Mouse (Mus musculus): ENCODE results near the gene Mthfd1l. TPM values are rescaled to one million over a fixed set of nuclear protein-coding genes. Genes with fewer than 3 reads are reported as not detected.

Gene Mthfd1l
- total and polyA plus RNA-seq, 2 experiments from 2014 or later, result 7.4 to 10.7 TPM

GRCm38 (mm10) chr10:4006296-4007015, 33.5 kb downstream of the Mthfd1l start:
- Histone ChIP-seq H3K9ac (replicated peaks; ENCODE audit: low read length) (no peak overlapping the region), H3K27ac (no peak overlapping the region), H3K9me3 (ENCODE audit: low read length) (no peaks in the 10 kb centered on the region), H3K27me3 (ENCODE audit: insufficient read depth, low read length) (no peaks in the 10 kb centered on the region), H3K36me3 (ENCODE audit: insufficient read depth, low read length) (no peaks in the 10 kb centered on the region), H3K4me1 (ENCODE audit: insufficient read depth, low read length) (no peaks in the 10 kb centered on the region), H3K4me2 (ENCODE audit: low read depth, low read length) (no peak overlapping the region), H3K4me3 (ENCODE audit: low read length) (no peak overlapping the region)
- no peak for TF ChIP-seq CTCF (IDR thresholded peaks at IDR 0.05; ENCODE audit: low read depth)
- DNase-seq (ENCODE audit: low spot score) (no peak), ATAC-seq (0 out of 2 replicates have a peak, but pooled peaks have one; percentile 55)
- WGBS, result 55% methylated on average over 7 of the region's 7 CpGs

- Histone ChIP-seq H3K27me3 (ENCODE audit: insufficient read depth, low read length) (no peaks in the 10 kb centered on the region), H3K4me1 (ENCODE audit: insufficient read depth, low read length) (no peaks in the 10 kb centered on the region), H3K36me3 (ENCODE audit: insufficient read depth, low read length) (no peaks in the 10 kb centered on the region), H3K4me2 (ENCODE audit: low read depth, low read length) (no peak overlapping the region), H3K9me3 (ENCODE audit: low read length) (no peaks in the 10 kb centered on the region), H3K27ac (no peak overlapping the region), H3K4me3 (ENCODE audit: low read length) (no peak overlapping the region), H3K9ac (replicated peaks; ENCODE audit: low read length) (no peak overlapping the region)
- ATAC-seq (no peak), DNase-seq (ENCODE audit: low spot score) (no peak)
- 84% methylated on average over 14 of the region's 14 CpGs for WGBS
- TF ChIP-seq CTCF (IDR thresholded peaks at IDR 0.05; ENCODE audit: low read depth), result no peak
Observed at GRCm38 (mm10) chr10:4022628-4023303, 49.8 kb downstream of the Mthfd1l start.

GRCm38 (mm10) chr10:4026616-4027015, 53.7 kb downstream of the Mthfd1l start:
- 94% methylated on average over 4 of the region's 4 CpGs for WGBS
- TF ChIP-seq CTCF (IDR thresholded peaks at IDR 0.05; ENCODE audit: low read depth), result no peak
- no peak for ATAC-seq

GRCm38 (mm10) chr10:4027466-4027865, 54.5 kb downstream of the Mthfd1l start:
- no peaks in the 10 kb centered on the region for H3K4me1 ChIP-seq (ENCODE audit: insufficient read depth, low read length)
- WGBS, result 83% methylated on average over 4 of the region's 4 CpGs
- H3K4me2 ChIP-seq (ENCODE audit: low read depth, low read length), result no peak overlapping the region
- no peak overlapping the region for H3K9ac ChIP-seq (replicated peaks; ENCODE audit: low read length)
- no peak for DNase-seq (ENCODE audit: low spot score)
- H3K4me3 ChIP-seq (ENCODE audit: low read length), result no peak overlapping the region
- no peaks in the 10 kb centered on the region for H3K27me3 ChIP-seq (ENCODE audit: insufficient read depth, low read length)
- TF ChIP-seq CTCF (IDR thresholded peaks at IDR 0.05; ENCODE audit: low read depth), result no peak
- no peak overlapping the region for H3K27ac ChIP-seq
- no peaks in the 10 kb centered on the region for H3K9me3 ChIP-seq (ENCODE audit: low read length)
- ATAC-seq, result no peak
- no peaks in the 10 kb centered on the region for H3K36me3 ChIP-seq (ENCODE audit: insufficient read depth, low read length)

More at GRCm38 (mm10) chr10:4026616-4027015, 53.7 kb downstream of the Mthfd1l start:
- Histone ChIP-seq H3K4me1 (ENCODE audit: insufficient read depth, low read length) (no peaks in the 10 kb centered on the region), H3K4me3 (ENCODE audit: low read length) (no peak overlapping the region), H3K4me2 (ENCODE audit: low read depth, low read length) (no peak overlapping the region), H3K36me3 (ENCODE audit: insufficient read depth, low read length) (no peaks in the 10 kb centered on the region), H3K9me3 (ENCODE audit: low read length) (no peaks in the 10 kb centered on the region), H3K27ac (no peak overlapping the region), H3K27me3 (ENCODE audit: insufficient read depth, low read length) (no peaks in the 10 kb centered on the region), H3K9ac (replicated peaks; ENCODE audit: low read length) (no peak overlapping the region)
- no peak for DNase-seq (ENCODE audit: low spot score)

- H3K4me2 ChIP-seq (ENCODE audit: low read depth, low read length), result no peak overlapping the region
- no peaks in the 10 kb centered on the region for H3K4me1 ChIP-seq (ENCODE audit: insufficient read depth, low read length)
- no peak overlapping the region for H3K9ac ChIP-seq (replicated peaks; ENCODE audit: low read length)
- no peak for DNase-seq (ENCODE audit: low spot score)
- no peak overlapping the region for H3K27ac ChIP-seq
- H3K9me3 ChIP-seq (ENCODE audit: low read length), result no peaks in the 10 kb centered on the region
- no peak for ATAC-seq
- no peak for TF ChIP-seq CTCF (IDR thresholded peaks at IDR 0.05; ENCODE audit: low read depth)
- no peaks in the 10 kb centered on the region for H3K27me3 ChIP-seq (ENCODE audit: insufficient read depth, low read length)
- no peak overlapping the region for H3K4me3 ChIP-seq (ENCODE audit: low read length)
- WGBS, result 89% methylated on average over 15 of the region's 15 CpGs
- no peaks in the 10 kb centered on the region for H3K36me3 ChIP-seq (ENCODE audit: insufficient read depth, low read length)
Observed at GRCm38 (mm10) chr10:4028851-4029442, 56.0 kb downstream of the Mthfd1l start.

GRCm38 (mm10) chr10:4033761-4034160, 60.8 kb downstream of the Mthfd1l start:
- no peak overlapping the region for H3K9ac ChIP-seq (replicated peaks; ENCODE audit: low read length)
- no peak overlapping the region for H3K4me2 ChIP-seq (ENCODE audit: low read depth, low read length)
- ATAC-seq (no peak), DNase-seq (ENCODE audit: low spot score) (no peak)
- WGBS, result 84% methylated on average over 8 of the region's 9 CpGs
- H3K9me3 ChIP-seq (ENCODE audit: low read length), result no peaks in the 10 kb centered on the region
- no peaks in the 10 kb centered on the region; the same call in 1 of the 2 replicates for H3K36me3 ChIP-seq (ENCODE audit: insufficient read depth, low read length)
- TF ChIP-seq CTCF (IDR thresholded peaks at IDR 0.05; ENCODE audit: low read depth), result no peak
- H3K27ac ChIP-seq, result no peak overlapping the region
- H3K4me3 ChIP-seq (ENCODE audit: low read length), result no peak overlapping the region
- H3K27me3 ChIP-seq (ENCODE audit: insufficient read depth, low read length), result no peaks in the 10 kb centered on the region
- H3K4me1 ChIP-seq (ENCODE audit: insufficient read depth, low read length), result no peaks in the 10 kb centered on the region
